Mouse (Mus musculus): ENCODE data around the gene Gpr83.

- no peak for TF ChIP-seq CTCF (IDR thresholded peaks at IDR 0.05; ENCODE audit: extremely low read depth, insufficient read length, insufficient replicate concordance, low read depth, low read length)
- TF ChIP-seq POLR2A (IDR thresholded peaks at IDR 0.05; ENCODE audit: low read depth, low read length): no peak
These were observed 41.7 kb downstream of the Gpr83 start for GRCm38 (mm10) chr9:14901757-14902156.

Measured in small intestine, adult 2 months (tissue).